32 mouse cellular contexts compared by ENCODE assay signal in genomic region chr10:75157713-75158112, GRCm38 (mm10).
"Had no signal": no experiment of that assay in that cellular context is flagged by ENCODE, and none has a peak within 500 bp of the region (broad histone marks: within the 10 kb centered on the region; RNA-seq: fewer than 3 reads in every experiment).

No protein-coding gene starts in this region.

- ATAC-seq: hindbrain, embryonic 16.5 days; hindbrain, postnatal 0 days; inflammation-experienced regulatory T-cells, adult 6 months had no signal

- H3K9me3 ChIP-seq: heart, embryonic 10.5 days; heart, embryonic 13.5 days; heart, embryonic 15.5 days; hindbrain, embryonic 10.5 days; hindbrain, embryonic 12.5 days; hindbrain, embryonic 13.5 days; hindbrain, embryonic 15.5 days; intestine, embryonic 15.5 days; kidney, embryonic 15.5 days had no signal

- H3K27me3 ChIP-seq: heart, embryonic 13.5 days; heart, embryonic 15.5 days; hindbrain, embryonic 12.5 days; hindbrain, embryonic 13.5 days; hindbrain, embryonic 15.5 days; intestine, embryonic 15.5 days; kidney, embryonic 15.5 days had no signal

- H3K4me2 ChIP-seq: heart, embryonic 11.5 days; heart, embryonic 13.5 days; heart, embryonic 15.5 days; hindbrain, embryonic 12.5 days; hindbrain, embryonic 13.5 days; hindbrain, embryonic 14.5 days; hindbrain, embryonic 15.5 days; intestine, embryonic 15.5 days; kidney, embryonic 15.5 days had no signal

- H3K27ac ChIP-seq: heart, embryonic 10.5 days; heart, embryonic 13.5 days; heart, embryonic 15.5 days; hindbrain, embryonic 10.5 days; hindbrain, embryonic 12.5 days; hindbrain, embryonic 13.5 days; hindbrain, embryonic 14.5 days; hindbrain, embryonic 15.5 days; hindbrain, postnatal 0 days; intestine, embryonic 15.5 days; layer of hippocampus, adult 2 months; left cerebral cortex, adult 2 months had no signal

- H3K9ac ChIP-seq: heart, embryonic 13.5 days; heart, embryonic 15.5 days; hindbrain, embryonic 12.5 days; hindbrain, embryonic 13.5 days; hindbrain, embryonic 14.5 days; hindbrain, embryonic 15.5 days; intestine, embryonic 15.5 days; kidney, embryonic 15.5 days had no signal

- H3K4me1 ChIP-seq: heart, embryonic 13.5 days; heart, embryonic 15.5 days; hindbrain, embryonic 13.5 days; hindbrain, embryonic 15.5 days had no signal

- DNase-seq: heart, postnatal 10 days; heart, postnatal 14 days; heart, postnatal 36 days; heart, postnatal 4 days; kidney, adult 11 months; kidney, adult 18-20 months; kidney, adult 2 months; kidney, adult 8-10 months; kidney, adult 9 months; kidney, postnatal 10 days; kidney, postnatal 14 days; kidney, postnatal 25 days; kidney, postnatal 36 days; kidney, postnatal 4 days; layer of hippocampus, adult 9-11 months; layer of hippocampus, postnatal 36 days had no signal

- H3K4me3 ChIP-seq: heart, embryonic 10.5 days; heart, embryonic 13.5 days; heart, embryonic 15.5 days; hindbrain, embryonic 10.5 days; hindbrain, embryonic 12.5 days; hindbrain, embryonic 13.5 days; hindbrain, embryonic 15.5 days; intestine, embryonic 15.5 days; kidney, embryonic 15.5 days; layer of hippocampus, adult 2 months; left cerebral cortex, adult 2 months had no signal
